Comparison of ENCODE assay signal across 9 mouse cellular contexts in genomic region chr10:127515983-127516459, GRCm38 (mm10). TPM values are rescaled to one million over a fixed set of nuclear protein-coding genes. Genes with fewer than 3 reads are reported as not detected.
DNase-seq lines count a peak whose midpoint lies in the region; ATAC-seq and TF ChIP-seq lines count a peak whose summit lies in the region.
"Had no signal": no experiment of that assay in that cellular context is flagged by ENCODE, and none has a peak within 500 bp of the region (broad histone marks: within the 10 kb centered on the region; RNA-seq: fewer than 3 reads in every experiment).

No protein-coding gene starts in this region.

- peak overlapping the region; percentile 33 for H3K4me2 ChIP-seq in forebrain, embryonic 11.5 days (ENCODE audit: low read depth, low read length, severe bottlenecking)
- H3K4me2 ChIP-seq in forebrain, embryonic 14.5 days (ENCODE audit: low read length): no peak overlapping the region
- H3K4me2 ChIP-seq in kidney, embryonic 16.5 days (replicated peaks; ENCODE audit: low read depth, low read length): peak overlapping the region; percentile 52
- H3K4me2 ChIP-seq in hindbrain, postnatal 0 days (ENCODE audit: low read depth, low read length): no peak overlapping the region
- H3K4me2 ChIP-seq in midbrain, embryonic 13.5 days (replicated peaks): peak overlapping the region; percentile 42

- peaks cover 42% of the 10 kb centered on the region for H3K4me1 ChIP-seq in forebrain, embryonic 11.5 days (replicated peaks; ENCODE audit: control insufficient read depth, insufficient read depth, low read length)
- H3K4me1 ChIP-seq in forebrain, embryonic 14.5 days (ENCODE audit: control insufficient read depth, insufficient read depth, low read length): peaks cover 42% of the 10 kb centered on the region
- peaks cover 70% of the 10 kb centered on the region for H3K4me1 ChIP-seq in kidney, embryonic 16.5 days (ENCODE audit: insufficient read depth, low read length)
- peaks cover 36% of the 10 kb centered on the region for H3K4me1 ChIP-seq in hindbrain, postnatal 0 days (ENCODE audit: insufficient read depth, low read length)
- H3K4me1 ChIP-seq in midbrain, embryonic 13.5 days (replicated peaks): peaks cover 72% of the 10 kb centered on the region

- H3K27ac ChIP-seq in forebrain, embryonic 11.5 days (ENCODE audit: low read depth, low read length): no peak overlapping the region
- H3K27ac ChIP-seq in forebrain, embryonic 14.5 days (ENCODE audit: low read depth, low read length): no peak overlapping the region
- peak overlapping the region; percentile 78 for H3K27ac ChIP-seq in kidney, embryonic 16.5 days (ENCODE audit: low read length)
- H3K27ac ChIP-seq in hindbrain, postnatal 0 days: peak overlapping the region; percentile 11; the same call in 1 of the 2 replicates
- H3K27ac ChIP-seq in midbrain, embryonic 13.5 days: peak overlapping the region; percentile 6; the same call in 1 of the 2 replicates

- ATAC-seq in forebrain, embryonic 11.5 days (replicated peaks; ENCODE audit: low FRiP score): no peak
- no peak for ATAC-seq in forebrain, embryonic 14.5 days
- no peak for ATAC-seq in kidney, embryonic 16.5 days (ENCODE audit: low FRiP score, low TSS enrichment)
- no peak for ATAC-seq in hindbrain, postnatal 0 days
- ATAC-seq in midbrain, embryonic 13.5 days: no peak

- H3K27me3 ChIP-seq in forebrain, embryonic 11.5 days (ENCODE audit: control insufficient read depth, insufficient read depth, low read length): peaks cover 39% of the 10 kb centered on the region
- H3K27me3 ChIP-seq in forebrain, embryonic 14.5 days (replicated peaks; ENCODE audit: control insufficient read depth, insufficient read depth, low read length): peaks cover 14% of the 10 kb centered on the region
- peaks cover 56% of the 10 kb centered on the region for H3K27me3 ChIP-seq in kidney, embryonic 16.5 days (ENCODE audit: insufficient read depth, low read length)
- H3K27me3 ChIP-seq in hindbrain, postnatal 0 days (ENCODE audit: insufficient read depth, low read length): no peaks in the 10 kb centered on the region
- H3K27me3 ChIP-seq in midbrain, embryonic 13.5 days: peaks cover 54% of the 10 kb centered on the region

- H3K4me3 ChIP-seq in forebrain, embryonic 11.5 days (ENCODE audit: low read depth, low read length): no peak overlapping the region
- no peak overlapping the region for H3K4me3 ChIP-seq in forebrain, embryonic 14.5 days (ENCODE audit: low read depth, low read length)
- peak overlapping the region; percentile 31 for H3K4me3 ChIP-seq in kidney, embryonic 16.5 days (ENCODE audit: low read length)
- H3K4me3 ChIP-seq in hindbrain, postnatal 0 days (ENCODE audit: low read length): no peak overlapping the region
- no peak overlapping the region for H3K4me3 ChIP-seq in midbrain, embryonic 13.5 days (replicated peaks)

- H3K9ac ChIP-seq in forebrain, embryonic 11.5 days (ENCODE audit: low read length): peak overlapping the region; percentile 16
- no peak overlapping the region for H3K9ac ChIP-seq in forebrain, embryonic 14.5 days (ENCODE audit: low read length)
- H3K9ac ChIP-seq in kidney, embryonic 16.5 days (replicated peaks; ENCODE audit: low read length): peak overlapping the region; percentile 47
- peak overlapping the region; percentile 13; the same call in 1 of the 2 replicates for H3K9ac ChIP-seq in hindbrain, postnatal 0 days (replicated peaks; ENCODE audit: low read length)
- 0 out of 2 replicates have a peak overlapping the region, but pooled peaks have one; percentile 16 for H3K9ac ChIP-seq in midbrain, embryonic 13.5 days (replicated peaks)

- H3K36me3 ChIP-seq in forebrain, embryonic 11.5 days (ENCODE audit: control insufficient read depth, insufficient read depth, low read length): peaks cover 12% of the 10 kb centered on the region
- H3K36me3 ChIP-seq in forebrain, embryonic 14.5 days (ENCODE audit: control insufficient read depth, insufficient read depth, low read length): peaks cover 25% of the 10 kb centered on the region
- H3K36me3 ChIP-seq in kidney, embryonic 16.5 days (ENCODE audit: insufficient read depth, low read length): peaks cover 22% of the 10 kb centered on the region
- peaks cover 5% of the 10 kb centered on the region for H3K36me3 ChIP-seq in hindbrain, postnatal 0 days (ENCODE audit: insufficient read depth, low read length)
- H3K36me3 ChIP-seq in midbrain, embryonic 13.5 days: peaks cover 22% of the 10 kb centered on the region

- H3K9me3 ChIP-seq in forebrain, embryonic 11.5 days (ENCODE audit: control insufficient read depth, low read length): no peaks in the 10 kb centered on the region
- H3K9me3 ChIP-seq in forebrain, embryonic 14.5 days (replicated peaks; ENCODE audit: control insufficient read depth, low read length): no peaks in the 10 kb centered on the region
- no peaks in the 10 kb centered on the region for H3K9me3 ChIP-seq in kidney, embryonic 16.5 days (ENCODE audit: low read length)
- H3K9me3 ChIP-seq in hindbrain, postnatal 0 days (ENCODE audit: low read length): no peaks in the 10 kb centered on the region
- no peaks in the 10 kb centered on the region for H3K9me3 ChIP-seq in midbrain, embryonic 13.5 days

- 13% methylated on average over 8 of the region's 8 CpGs for WGBS in forebrain, embryonic 11.5 days
- 24% methylated on average over 8 of the region's 8 CpGs for WGBS in forebrain, embryonic 14.5 days
- 22% methylated on average over 8 of the region's 8 CpGs for WGBS in kidney, embryonic 16.5 days
- WGBS in hindbrain, postnatal 0 days: 25% methylated on average over 8 of the region's 8 CpGs
- WGBS in midbrain, embryonic 13.5 days: 17% methylated on average over 8 of the region's 8 CpGs

- DNase-seq in forebrain, embryonic 11.5 days (ENCODE audit: low spot score): no peak
- no peak for DNase-seq in forebrain, embryonic 14.5 days (ENCODE audit: low spot score)
- no peak for DNase-seq in kidney, adult 8-10 months
- DNase-seq in hindbrain, postnatal 0 days (ENCODE audit: low spot score): no peak
- no peak for DNase-seq in ovary, postnatal 36 days (ENCODE audit: low spot score)
- DNase-seq in right cerebral cortex, adult 2 months (ENCODE audit: low spot score in 2 of 2): no peak

- no peak for TF ChIP-seq CTCF in hindbrain, postnatal 0 days (IDR thresholded peaks at IDR 0.05; ENCODE audit: low read depth)

RNA-seq across cellular contexts. Expression of gene Ndufa4l2, which starts 1.3 kb away (rescaled TPM):
- 5.9 and 6.1 TPM in 2 replicates for polyA plus RNA-seq in forebrain, embryonic 11.5 days (2014; fragmentation: Nextera tagmentation; extraction: Ambion mirVana)
- 12.5 and 17.2 TPM in 2 replicates for polyA plus RNA-seq in forebrain, embryonic 14.5 days (2014; fragmentation: Nextera tagmentation; extraction: Ambion mirVana)
- polyA plus RNA-seq in kidney, embryonic 16.5 days (2015; fragmentation: Nextera tagmentation; extraction: Ambion mirVana): 74.4 and 77.3 TPM in 2 replicates
- 11.0 and 21.9 TPM in 2 replicates for total RNA-seq in hindbrain, postnatal 0 days (2014; rRNA removed)
- polyA plus RNA-seq in hindbrain, postnatal 0 days (2015; fragmentation: Nextera tagmentation; extraction: Ambion mirVana): 16.7 and 17.4 TPM in 2 replicates
- 11.5 and 13.8 TPM in 2 replicates for polyA plus RNA-seq in midbrain, embryonic 13.5 days (2015; fragmentation: Nextera tagmentation; extraction: Ambion mirVana)
- total RNA-seq: megakaryocyte progenitor cell, adult 5-6 weeks had no signal

RNA-seq across cellular contexts. Expression of gene Shmt2, which starts 6.2 kb away (rescaled TPM):
- 112 and 123 TPM in 2 replicates for polyA plus RNA-seq in forebrain, embryonic 11.5 days (2014; fragmentation: Nextera tagmentation; extraction: Ambion mirVana)
- 53.1 and 65.1 TPM in 2 replicates for polyA plus RNA-seq in forebrain, embryonic 14.5 days (2014; fragmentation: Nextera tagmentation; extraction: Ambion mirVana)
- polyA plus RNA-seq in kidney, embryonic 16.5 days (2015; fragmentation: Nextera tagmentation; extraction: Ambion mirVana): 119 and 123 TPM in 2 replicates
- total RNA-seq in hindbrain, postnatal 0 days (2014; rRNA removed): 66.1 and 91.1 TPM in 2 replicates
- 49.7 and 49.9 TPM in 2 replicates for polyA plus RNA-seq in hindbrain, postnatal 0 days (2015; fragmentation: Nextera tagmentation; extraction: Ambion mirVana)
- 54.3 and 56.2 TPM in 2 replicates for polyA plus RNA-seq in midbrain, embryonic 13.5 days (2015; fragmentation: Nextera tagmentation; extraction: Ambion mirVana)

RNA-seq across cellular contexts. Expression of gene Stac3, which starts 14.5 kb away (rescaled TPM):
- not detected in 2 replicates for polyA plus RNA-seq in forebrain, embryonic 11.5 days (2014; fragmentation: Nextera tagmentation; extraction: Ambion mirVana)
- polyA plus RNA-seq in forebrain, embryonic 14.5 days (2014; fragmentation: Nextera tagmentation; extraction: Ambion mirVana): 0.41 TPM in 1 of 2 replicates, not detected in the other
- 0.85 and 1.9 TPM in 2 replicates for polyA plus RNA-seq in kidney, embryonic 16.5 days (2015; fragmentation: Nextera tagmentation; extraction: Ambion mirVana)
- 0.68 and 3.7 TPM in 2 replicates for total RNA-seq in hindbrain, postnatal 0 days (2014; rRNA removed)
- 1.4 and 1.7 TPM in 2 replicates for polyA plus RNA-seq in hindbrain, postnatal 0 days (2015; fragmentation: Nextera tagmentation; extraction: Ambion mirVana)
- polyA plus RNA-seq in midbrain, embryonic 13.5 days (2015; fragmentation: Nextera tagmentation; extraction: Ambion mirVana): 1.6 and 2.3 TPM in 2 replicates

RNA-seq across cellular contexts. Expression of gene Nxph4, which starts 18.3 kb away (rescaled TPM):
- 37.6 and 40.4 TPM in 2 replicates for polyA plus RNA-seq in forebrain, embryonic 11.5 days (2014; fragmentation: Nextera tagmentation; extraction: Ambion mirVana)
- polyA plus RNA-seq in forebrain, embryonic 14.5 days (2014; fragmentation: Nextera tagmentation; extraction: Ambion mirVana): 32.1 and 35.4 TPM in 2 replicates
- polyA plus RNA-seq in kidney, embryonic 16.5 days (2015; fragmentation: Nextera tagmentation; extraction: Ambion mirVana): 1.8 and 2.3 TPM in 2 replicates
- 26.0 and 33.5 TPM in 2 replicates for total RNA-seq in hindbrain, postnatal 0 days (2014; rRNA removed)
- polyA plus RNA-seq in hindbrain, postnatal 0 days (2015; fragmentation: Nextera tagmentation; extraction: Ambion mirVana): 134 and 146 TPM in 2 replicates
- 78.8 and 83.9 TPM in 2 replicates for polyA plus RNA-seq in midbrain, embryonic 13.5 days (2015; fragmentation: Nextera tagmentation; extraction: Ambion mirVana)
- total RNA-seq: megakaryocyte progenitor cell, adult 5-6 weeks had no signal

Comparison
In these comparisons a context has a peak if more than half of its experiments do, and no peak if none do; other contexts are left out.
1. H3K4me2 ChIP-seq: peak in forebrain, embryonic 11.5 days (single experiment), kidney, embryonic 16.5 days (single experiment) and midbrain, embryonic 13.5 days (single experiment); none in forebrain, embryonic 14.5 days (single experiment) and hindbrain, postnatal 0 days (single experiment).
2. H3K27ac ChIP-seq: peak in kidney, embryonic 16.5 days (single experiment), hindbrain, postnatal 0 days (single experiment) and midbrain, embryonic 13.5 days (single experiment); none in forebrain, embryonic 11.5 days (single experiment) and forebrain, embryonic 14.5 days (single experiment).